Mouse (Mus musculus): ENCODE data around the gene Nr2c2ap.
A peak's percentile ranks its signal among the peaks of the same experiment; 100 is the strongest.

The Nr2c2ap gene

DNA sequence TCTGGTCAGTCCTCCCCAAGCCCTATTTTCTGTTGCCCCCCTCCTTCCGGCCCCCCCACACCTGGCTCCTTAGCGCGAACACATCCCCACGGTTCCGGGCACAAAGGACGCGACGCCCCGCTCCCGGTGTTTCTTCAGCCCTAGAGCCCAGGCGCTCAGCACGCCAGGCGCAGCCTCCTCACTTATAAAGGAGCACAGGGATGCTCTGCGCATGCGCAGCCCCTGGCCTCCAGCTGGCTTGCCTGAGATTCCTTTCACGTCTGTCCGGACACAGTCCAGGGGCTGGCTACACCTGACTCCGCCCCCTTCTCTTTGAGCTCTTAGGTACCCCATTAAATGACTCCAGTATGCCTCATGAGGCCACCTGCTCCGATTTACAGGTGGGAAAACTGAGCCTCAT is 10.5 kb upstream of the Nr2c2ap start, which contains the start of gene Ncan:
Gene Ncan (minus strand): TSS at position 207 of the 400 bp plus-strand sequence.
- peak; percentile 93 to 95 for DNase-seq

- DNase-seq: peak; percentile 31 to 38
Measured at GRCm38 (mm10) chr8:70122863-70123262, 8.3 kb upstream of the Nr2c2ap start.

GRCm38 (mm10) chr8:70124992-70125391 is 6.1 kb upstream of the Nr2c2ap start:
- DNase-seq: no peak

GRCm38 (mm10) chr8:70128435-70128834 is 2.7 kb upstream of the Nr2c2ap start:
- DNase-seq: peak; percentile 69 to 77

GRCm38 (mm10) chr8:70129309-70129952 is 1.7 kb upstream of the Nr2c2ap start:
- DNase-seq: peak; percentile 64 to 82

- no peak for DNase-seq
Measured at GRCm38 (mm10) chr8:70130066-70130465, 1.1 kb upstream of the Nr2c2ap start.

- DNase-seq: no peak
Measured at GRCm38 (mm10) chr8:70134086-70134485, 3.0 kb downstream of the Nr2c2ap start.

DNA sequence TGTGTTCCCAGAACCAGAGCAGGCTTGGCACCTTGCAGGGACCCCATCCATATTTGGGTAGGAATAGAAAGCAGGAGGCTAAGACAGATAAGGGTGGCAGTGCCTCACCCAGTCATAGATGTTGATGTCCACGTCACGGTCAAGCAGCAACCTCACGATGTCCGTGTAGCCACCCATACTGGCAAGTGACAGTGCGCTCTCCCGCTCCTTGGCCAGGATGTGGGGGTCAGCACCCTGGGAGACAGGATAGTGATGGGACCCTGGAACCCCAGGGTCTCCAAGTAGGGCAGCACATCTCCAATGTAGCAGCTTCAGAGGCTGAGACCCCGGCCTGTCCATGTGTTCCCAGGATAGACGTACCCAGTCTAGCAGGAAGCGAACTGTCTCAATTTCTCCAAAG is 3.8 kb downstream of the Nr2c2ap start:
- DNase-seq: no peak

GRCm38 (mm10) chr8:70136591-70136990 is 5.5 kb downstream of the Nr2c2ap start:
- DNase-seq: no peak

GRCm38 (mm10) chr8:70137890-70138289 is 6.8 kb downstream of the Nr2c2ap start:
- DNase-seq: no peak

GRCm38 (mm10) chr8:70139026-70139857 is 8.1 kb downstream of the Nr2c2ap start, which contains the start of the genes Rfxank, Borcs8 and Mef2b:
Gene Rfxank, minus strand, starts transcription at chr8:70139154.
Gene Borcs8, plus strand, starts transcription at chr8:70139499.
Gene Mef2b, plus strand, starts transcription at chr8:70139711.
- DNase-seq: peak; percentile 99 to 100

GRCm38 (mm10) chr8:70139981-70140380 is 8.8 kb downstream of the Nr2c2ap start:
- no peak for DNase-seq

DNA sequence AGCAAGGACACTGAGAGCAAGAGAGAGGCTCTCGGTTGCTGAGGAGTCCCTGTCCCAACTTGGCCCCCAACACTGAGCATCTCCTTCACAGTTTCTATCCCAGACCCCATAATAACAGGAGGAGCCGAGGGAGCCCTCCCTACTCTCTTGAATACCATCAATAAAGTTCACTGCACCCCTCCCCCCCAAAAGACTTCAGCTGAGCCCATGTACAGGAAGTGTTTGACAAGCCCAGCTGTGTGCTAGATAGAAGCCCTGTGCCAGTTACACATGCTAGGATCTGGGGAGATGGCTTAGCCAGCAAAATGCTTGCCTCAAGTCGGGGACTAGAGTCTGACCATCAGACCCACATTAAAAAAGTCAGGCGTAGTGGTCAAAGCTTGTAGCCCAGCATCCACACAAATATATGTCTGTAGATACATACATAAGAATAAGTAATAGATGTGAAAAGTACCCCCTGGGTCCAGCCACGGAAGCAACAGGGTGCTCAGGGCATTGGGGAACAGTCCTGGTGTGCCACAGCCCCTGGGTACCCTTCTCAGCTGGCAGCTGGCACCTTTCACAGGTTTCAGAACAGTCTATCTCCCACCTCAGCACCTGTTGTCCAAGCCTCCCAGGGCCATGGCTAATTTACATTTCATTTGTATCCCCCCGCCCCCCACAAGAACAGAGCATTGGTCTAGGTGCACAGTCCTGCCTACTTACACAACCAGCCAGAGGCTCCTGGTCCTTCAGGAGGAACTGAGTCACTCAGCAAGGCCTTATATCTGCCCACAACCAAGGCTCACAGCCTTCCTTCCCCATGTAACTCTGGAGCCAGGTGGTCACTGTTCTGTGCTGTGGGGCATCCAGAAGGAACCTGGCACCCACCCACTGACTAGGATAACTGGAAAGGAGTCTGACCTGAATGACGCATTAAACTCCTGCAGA is 16.8 kb downstream of the Nr2c2ap start:
- DNase-seq: no peak

GRCm38 (mm10) chr8:70150158-70150557 is 19.0 kb downstream of the Nr2c2ap start:
- DNase-seq: no peak

DNA sequence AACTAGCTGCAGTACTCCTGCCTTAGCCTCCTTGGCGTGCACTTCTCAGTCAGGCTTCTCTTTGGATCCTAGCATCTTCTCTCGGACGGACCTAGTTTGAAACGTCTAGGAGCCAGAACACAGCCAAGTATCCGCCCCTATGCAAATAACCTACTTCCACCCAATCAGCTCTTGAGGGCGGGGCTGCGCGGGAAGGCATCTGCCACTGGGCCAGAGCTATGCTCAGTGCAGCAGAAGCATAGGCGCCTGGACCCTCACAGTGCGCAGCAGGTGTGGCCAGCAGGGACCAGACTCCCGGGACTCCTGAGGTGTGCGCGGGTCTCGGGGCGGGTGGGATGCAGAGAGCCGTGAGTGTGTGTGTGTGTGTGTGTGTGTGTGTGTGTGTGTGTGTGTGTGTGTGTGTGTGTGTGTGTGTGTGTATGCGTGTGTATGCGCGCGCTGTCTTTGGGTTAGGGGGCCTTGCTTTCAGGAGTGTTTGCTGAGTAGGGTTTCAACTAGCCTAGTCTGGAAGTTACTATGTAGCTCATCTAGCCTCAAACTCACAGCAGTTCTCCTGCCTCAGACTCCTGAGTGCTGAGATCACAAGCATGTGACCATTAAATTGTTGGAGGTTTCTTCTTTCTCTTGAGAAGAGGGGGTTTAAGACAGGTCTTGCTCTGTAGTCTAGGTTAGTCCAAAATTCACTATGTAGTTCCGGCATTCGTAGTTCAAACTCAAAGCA is 21.6 kb downstream of the Nr2c2ap start:
- peak; percentile 82 to 85 for DNase-seq

DNA sequence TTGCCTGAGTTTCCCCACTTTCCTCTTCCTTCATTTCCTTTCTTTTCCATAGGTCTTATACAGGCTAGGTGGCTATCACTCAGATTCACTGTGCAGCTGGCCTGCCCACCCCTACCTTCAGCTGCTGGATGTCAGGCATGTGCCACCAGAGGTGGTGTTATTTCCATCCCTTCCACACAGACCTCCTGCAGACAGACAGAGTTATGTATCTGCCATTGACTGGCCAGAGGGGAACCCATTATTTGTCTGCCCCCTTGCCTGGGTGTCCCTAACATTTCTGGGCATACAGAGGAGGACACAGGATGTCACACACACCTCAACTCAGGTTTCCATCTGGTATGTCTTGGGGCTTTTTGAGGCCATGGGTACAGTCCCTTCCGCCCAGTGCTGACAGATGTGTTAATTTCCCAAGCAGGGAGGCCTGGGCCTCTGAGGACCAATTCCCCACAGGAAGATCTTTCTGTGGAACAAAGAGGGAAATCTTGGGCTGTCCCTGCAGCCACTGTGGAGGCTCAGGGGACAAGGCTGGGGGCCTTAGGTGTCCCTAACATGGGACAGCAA is 26.2 kb downstream of the Nr2c2ap start:
- DNase-seq: no peak

DNA sequence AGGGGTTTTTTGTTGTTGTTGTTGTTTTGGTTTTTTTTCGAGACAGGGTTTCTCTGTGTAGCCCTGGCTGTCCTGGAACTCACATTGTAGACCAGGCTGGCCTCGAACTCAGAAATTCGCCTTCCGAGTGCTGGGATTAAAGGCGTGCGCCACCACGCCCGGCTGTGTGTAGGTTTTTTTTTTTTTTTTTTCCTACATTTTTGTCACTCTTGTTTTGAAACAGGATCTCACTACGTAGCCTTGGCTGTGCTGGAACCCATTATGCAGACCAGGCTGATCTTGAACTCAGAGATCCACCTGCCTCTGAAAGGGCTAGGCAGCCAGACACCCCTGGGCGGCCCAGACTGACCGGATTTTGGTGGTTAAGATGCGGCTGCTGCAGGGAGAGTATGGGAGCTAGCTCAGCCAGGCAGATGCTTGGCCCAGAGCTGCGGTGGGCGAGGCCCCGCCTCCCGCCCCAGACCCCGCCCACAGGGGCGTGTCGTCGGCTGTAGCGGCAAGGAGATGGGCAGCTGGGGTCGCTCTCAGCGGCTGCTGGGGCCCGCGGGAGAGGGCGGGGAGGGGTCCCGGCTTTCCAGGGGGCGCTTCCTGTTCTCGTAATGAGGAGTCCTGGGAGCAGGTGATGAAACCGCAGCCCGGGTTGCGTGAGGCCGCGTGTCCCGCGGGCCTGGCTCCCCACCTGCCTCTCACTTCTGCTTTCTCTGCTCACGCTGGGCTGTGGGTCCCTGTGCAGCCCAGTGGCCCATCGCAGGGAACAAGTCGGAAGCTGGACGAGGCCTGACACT is 27.1 kb downstream of the Nr2c2ap start:
- DNase-seq: peak; percentile 73 to 81

DNA sequence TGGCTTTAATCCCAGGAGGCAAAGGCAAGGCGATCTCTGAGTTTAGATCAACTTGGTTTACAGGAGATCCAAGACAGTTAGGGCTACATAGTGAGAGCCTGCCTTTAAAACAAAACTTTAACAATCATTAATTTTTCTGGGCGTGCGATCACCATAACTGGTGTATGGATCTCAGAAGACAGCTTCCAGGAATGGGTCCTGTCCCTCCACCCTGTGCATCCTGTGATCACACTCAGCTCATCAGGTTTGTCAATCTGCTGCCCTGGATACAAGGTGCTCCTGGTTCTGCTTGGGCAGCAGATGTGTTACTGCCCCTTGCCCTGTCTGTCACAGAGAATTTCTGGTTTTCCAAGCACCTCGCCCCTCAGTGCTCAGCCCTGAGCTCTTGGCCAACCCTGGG is 28.1 kb downstream of the Nr2c2ap start:
- DNase-seq: no peak

GRCm38 (mm10) chr8:70160015-70160414 is 28.9 kb downstream of the Nr2c2ap start:
- DNase-seq: no peak

DNA sequence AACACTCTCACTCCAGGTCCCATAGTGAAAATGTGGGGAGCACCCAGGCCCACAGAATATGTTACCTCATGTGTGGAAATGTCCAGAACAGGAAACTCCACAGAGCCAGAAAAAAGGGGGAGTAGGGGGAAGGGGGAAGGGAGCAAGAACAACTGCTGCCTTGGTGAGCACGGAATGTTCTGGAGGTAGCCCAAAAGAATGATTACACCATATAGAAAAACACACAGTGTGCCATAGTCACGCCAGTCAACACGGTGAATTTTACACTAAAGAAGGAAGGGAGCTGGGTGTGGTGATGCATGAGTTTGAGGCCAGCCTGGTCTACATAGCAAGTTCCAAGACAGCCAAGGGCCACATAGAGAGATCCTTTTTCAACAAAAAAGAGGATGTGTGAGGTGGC is 32.2 kb downstream of the Nr2c2ap start:
- no peak for DNase-seq

Data from cerebellum, postnatal 10 days (tissue).